Mouse (Mus musculus): ENCODE data around the gene Uqcrh. TPM values are rescaled to one million over a fixed set of nuclear protein-coding genes. Genes with fewer than 3 reads are reported as not detected.

Gene Uqcrh
- polyA plus RNA-seq, 1 experiment: 433 TPM

DNA sequence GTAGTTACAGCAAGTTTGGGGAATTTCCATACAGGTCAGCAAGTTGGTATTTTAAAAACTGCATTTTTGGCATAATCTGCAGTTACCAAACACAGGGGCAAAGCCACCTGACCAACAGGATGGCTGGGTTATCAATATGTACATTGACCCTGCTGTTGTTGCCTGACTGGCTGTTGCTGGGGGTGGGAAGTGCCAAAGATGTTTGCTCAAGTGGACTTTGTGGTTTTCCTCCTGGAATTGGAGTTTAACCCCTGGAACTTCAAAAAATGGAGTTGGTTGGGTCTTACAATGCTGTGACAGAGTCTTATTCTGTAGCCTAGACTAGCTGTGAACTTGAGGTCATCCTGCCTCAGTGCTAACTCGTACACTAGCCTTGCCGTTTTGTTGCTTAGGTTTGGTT is 34.4 kb downstream of the Uqcrh start:
- no peaks in the 10 kb centered on the region for H3K27me3 ChIP-seq (ENCODE audit: control insufficient read depth, insufficient read depth, low read length, poor library complexity, severe bottlenecking)
- H3K27ac ChIP-seq (ENCODE audit: insufficient read depth, low read length): no peak overlapping the region
- TF ChIP-seq CTCF (IDR thresholded peaks at IDR 0.05; ENCODE audit: low read depth, low read length) (no peak), POLR2A (IDR thresholded peaks at IDR 0.05; ENCODE audit: insufficient read depth, low read length) (no peak), EP300 (IDR thresholded peaks at IDR 0.05; ENCODE audit: insufficient read depth, low read depth, low read length) (no peak)
- no peaks in the 10 kb centered on the region for H3K9me3 ChIP-seq (replicated peaks; ENCODE audit: control insufficient read depth, insufficient read depth, low read length, poor library complexity, severe bottlenecking)
- no peak overlapping the region for H3K4me3 ChIP-seq (ENCODE audit: low read depth, low read length)
- H3K9ac ChIP-seq (ENCODE audit: low read depth, poor library complexity, severe bottlenecking): no peak overlapping the region
- H3K4me1 ChIP-seq (ENCODE audit: control insufficient read depth, insufficient read depth, low read length): no peaks in the 10 kb centered on the region
- H3K36me3 ChIP-seq (ENCODE audit: control insufficient read depth, insufficient read depth, low read length, poor library complexity, severe bottlenecking): peaks cover 9% of the 10 kb centered on the region

DNA sequence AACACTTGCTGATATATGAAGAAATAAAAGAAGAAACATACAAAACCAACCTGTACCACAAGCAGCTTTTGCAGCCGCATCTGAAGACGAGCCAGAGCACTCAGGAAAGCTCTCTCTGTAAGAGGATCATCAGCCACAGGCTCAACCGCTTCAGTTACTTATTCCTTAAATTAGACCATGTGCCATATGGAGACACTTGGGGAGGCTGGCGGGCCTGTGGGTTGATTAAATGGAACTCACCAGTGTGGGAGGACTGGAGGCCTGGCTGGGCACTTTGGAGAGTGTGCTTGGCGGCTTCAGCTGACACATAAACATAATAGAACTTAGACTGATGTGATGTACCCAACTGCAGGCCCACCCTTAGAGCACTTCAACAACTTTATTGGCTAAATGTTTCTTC is 41.5 kb downstream of the Uqcrh start:
- no peak for TF ChIP-seq CTCF (IDR thresholded peaks at IDR 0.05; ENCODE audit: low read depth, low read length)
- no peak for TF ChIP-seq EP300 (IDR thresholded peaks at IDR 0.05; ENCODE audit: insufficient read depth, low read depth, low read length)
- TF ChIP-seq POLR2A (IDR thresholded peaks at IDR 0.05; ENCODE audit: insufficient read depth, low read length): no peak
- H3K36me3 ChIP-seq (ENCODE audit: control insufficient read depth, insufficient read depth, low read length, poor library complexity, severe bottlenecking): peaks cover 5% of the 10 kb centered on the region; the same call in 1 of the 2 replicates
- no peak overlapping the region for H3K4me3 ChIP-seq (ENCODE audit: low read depth, low read length)
- no peak overlapping the region for H3K27ac ChIP-seq (ENCODE audit: insufficient read depth, low read length)
- H3K4me1 ChIP-seq (ENCODE audit: control insufficient read depth, insufficient read depth, low read length): no peaks in the 10 kb centered on the region
- no peaks in the 10 kb centered on the region; the same call in 1 of the 2 replicates for H3K27me3 ChIP-seq (ENCODE audit: control insufficient read depth, insufficient read depth, low read length, poor library complexity, severe bottlenecking)
- H3K9me3 ChIP-seq (replicated peaks; ENCODE audit: control insufficient read depth, insufficient read depth, low read length, poor library complexity, severe bottlenecking): no peaks in the 10 kb centered on the region
- no peak overlapping the region for H3K9ac ChIP-seq (ENCODE audit: low read depth, poor library complexity, severe bottlenecking)

DNA sequence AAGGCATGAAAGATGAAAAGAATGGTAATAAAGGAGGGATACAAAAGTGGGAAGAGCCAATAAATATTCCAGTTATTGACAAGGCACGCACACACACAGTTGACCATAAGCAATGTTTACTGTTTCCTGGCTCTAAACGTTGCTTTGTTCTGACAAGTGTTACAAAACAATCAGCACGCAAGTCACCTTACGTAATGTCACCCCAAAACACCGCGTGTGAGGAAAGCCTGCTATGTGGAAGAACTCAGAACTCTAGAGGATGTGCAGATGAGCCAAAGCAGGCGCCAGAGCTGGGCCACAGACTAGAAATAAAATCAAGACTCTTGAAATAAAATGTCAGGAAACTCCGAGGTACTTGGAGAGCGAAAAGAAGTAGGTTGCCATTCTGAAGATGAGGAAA is 42.0 kb downstream of the Uqcrh start:
- peaks cover 5% of the 10 kb centered on the region; the same call in 1 of the 2 replicates for H3K36me3 ChIP-seq (ENCODE audit: control insufficient read depth, insufficient read depth, low read length, poor library complexity, severe bottlenecking)
- no peaks in the 10 kb centered on the region for H3K9me3 ChIP-seq (replicated peaks; ENCODE audit: control insufficient read depth, insufficient read depth, low read length, poor library complexity, severe bottlenecking)
- H3K27ac ChIP-seq (ENCODE audit: insufficient read depth, low read length): no peak overlapping the region
- no peak overlapping the region for H3K4me3 ChIP-seq (ENCODE audit: low read depth, low read length)
- no peak for TF ChIP-seq EP300 (IDR thresholded peaks at IDR 0.05; ENCODE audit: insufficient read depth, low read depth, low read length)
- no peak for TF ChIP-seq CTCF (IDR thresholded peaks at IDR 0.05; ENCODE audit: low read depth, low read length)
- no peak for TF ChIP-seq POLR2A (IDR thresholded peaks at IDR 0.05; ENCODE audit: insufficient read depth, low read length)
- no peaks in the 10 kb centered on the region; the same call in 1 of the 2 replicates for H3K27me3 ChIP-seq (ENCODE audit: control insufficient read depth, insufficient read depth, low read length, poor library complexity, severe bottlenecking)
- no peak overlapping the region for H3K9ac ChIP-seq (ENCODE audit: low read depth, poor library complexity, severe bottlenecking)
- no peaks in the 10 kb centered on the region for H3K4me1 ChIP-seq (ENCODE audit: control insufficient read depth, insufficient read depth, low read length)

DNA sequence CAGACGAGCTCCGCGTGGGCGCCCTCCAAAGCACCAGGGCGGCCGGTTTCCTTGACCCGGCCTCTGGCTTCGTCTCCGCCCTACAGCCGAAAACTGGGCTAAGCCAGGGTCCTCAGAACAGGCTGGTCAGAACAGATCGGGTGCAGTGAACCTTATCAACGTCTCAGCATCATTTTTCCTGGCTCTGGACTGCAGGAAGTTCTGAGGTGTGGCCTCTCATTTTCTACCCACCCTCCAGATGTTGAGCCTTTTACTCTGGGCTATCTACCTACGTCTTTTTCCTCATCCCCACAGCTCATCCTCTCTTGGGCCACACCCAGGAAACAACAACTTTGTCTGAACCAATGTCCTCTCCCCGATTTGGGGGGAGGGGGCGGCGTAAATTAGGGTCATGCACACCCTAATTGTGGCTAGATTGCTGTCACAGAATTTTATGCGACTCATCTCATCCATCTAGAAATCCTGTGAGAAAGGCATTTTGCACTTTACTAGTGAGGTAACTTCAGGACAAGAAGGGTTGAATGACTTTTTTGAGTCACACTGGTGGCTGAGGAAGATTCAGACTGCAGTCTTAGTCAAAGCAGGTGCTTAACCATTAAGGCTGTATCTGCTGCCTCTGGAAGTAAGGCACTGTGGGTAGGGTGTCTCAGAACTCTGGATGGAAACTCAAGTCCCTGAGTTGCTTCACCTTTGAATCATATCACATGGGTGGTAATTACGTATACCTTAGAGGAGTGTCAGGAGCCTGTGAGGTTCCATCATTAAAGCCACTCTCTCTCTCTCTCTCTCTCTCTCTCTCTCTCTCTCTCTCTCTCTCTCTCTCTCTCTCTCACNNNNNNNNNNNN is 56.7 kb downstream of the Uqcrh start, which contains the start of gene Faah:
Gene Faah (minus strand): TSS at position 25 of the 845 bp plus-strand sequence.
- Histone ChIP-seq H3K4me3 (ENCODE audit: low read depth, low read length) (peak within 1 kb of the TSS; percentile 73), H3K27me3 (ENCODE audit: control insufficient read depth, insufficient read depth, low read length, poor library complexity, severe bottlenecking) (peaks cover 4% of the 10 kb centered on the region; the same call in 1 of the 2 replicates), H3K9ac (ENCODE audit: low read depth, poor library complexity, severe bottlenecking) (peak within 1 kb of the TSS; percentile 65), H3K36me3 (ENCODE audit: control insufficient read depth, insufficient read depth, low read length, poor library complexity, severe bottlenecking) (no peaks in the 10 kb centered on the region), H3K4me1 (ENCODE audit: control insufficient read depth, insufficient read depth, low read length) (no peaks in the 10 kb centered on the region), H3K9me3 (replicated peaks; ENCODE audit: control insufficient read depth, insufficient read depth, low read length, poor library complexity, severe bottlenecking) (no peaks in the 10 kb centered on the region), H3K27ac (ENCODE audit: insufficient read depth, low read length) (no peak within 1 kb of the TSS)
- TF ChIP-seq POLR2A (IDR thresholded peaks at IDR 0.05; ENCODE audit: insufficient read depth, low read length): no peak
- TF ChIP-seq CTCF (IDR thresholded peaks at IDR 0.05; ENCODE audit: low read depth, low read length): no peak
- no peak for TF ChIP-seq EP300 (IDR thresholded peaks at IDR 0.05; ENCODE audit: insufficient read depth, low read depth, low read length)

DNA sequence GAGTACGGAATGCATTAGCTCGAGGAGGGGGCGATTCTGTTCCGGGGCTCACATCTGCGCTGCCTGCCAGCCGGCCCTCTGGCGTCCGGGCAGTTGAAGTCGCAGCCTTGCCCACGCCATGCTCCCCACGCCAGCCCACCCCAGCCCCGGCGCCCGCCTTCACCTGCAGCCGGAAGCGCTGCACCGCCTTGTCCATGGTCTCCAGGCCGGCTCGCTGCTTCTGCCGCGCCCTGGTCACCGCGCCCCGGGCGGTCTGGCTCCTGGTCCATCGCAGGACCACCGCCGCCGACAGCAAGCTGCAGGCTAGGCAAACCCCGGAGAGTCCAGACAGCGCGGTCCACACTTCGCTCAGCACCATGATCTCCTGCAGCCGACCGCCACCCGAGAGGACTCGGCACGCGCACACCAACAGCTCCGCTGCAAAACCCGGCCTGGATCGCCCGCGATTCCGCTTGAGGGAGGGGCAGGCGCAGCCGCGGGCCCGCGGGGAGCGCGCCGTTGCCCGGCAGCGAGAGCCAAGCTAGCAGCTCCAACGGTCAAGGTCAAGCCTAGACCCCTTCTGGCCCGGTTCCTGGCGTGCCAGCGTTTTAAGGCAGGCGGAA is 57.5 kb downstream of the Uqcrh start:
- Histone ChIP-seq H3K27me3 (ENCODE audit: control insufficient read depth, insufficient read depth, low read length, poor library complexity, severe bottlenecking) (peaks cover 4% of the 10 kb centered on the region; the same call in 1 of the 2 replicates), H3K9ac (ENCODE audit: low read depth, poor library complexity, severe bottlenecking) (peak overlapping the region; percentile 65), H3K9me3 (replicated peaks; ENCODE audit: control insufficient read depth, insufficient read depth, low read length, poor library complexity, severe bottlenecking) (no peaks in the 10 kb centered on the region), H3K4me1 (ENCODE audit: control insufficient read depth, insufficient read depth, low read length) (no peaks in the 10 kb centered on the region), H3K36me3 (ENCODE audit: control insufficient read depth, insufficient read depth, low read length, poor library complexity, severe bottlenecking) (no peaks in the 10 kb centered on the region), H3K27ac (ENCODE audit: insufficient read depth, low read length) (no peak overlapping the region), H3K4me3 (ENCODE audit: low read depth, low read length) (peak overlapping the region; percentile 73)
- TF ChIP-seq POLR2A (IDR thresholded peaks at IDR 0.05; ENCODE audit: insufficient read depth, low read length): no peak
- 0 out of 2 replicates have a peak, but pooled peaks have one; percentile 49 for TF ChIP-seq EP300 (IDR thresholded peaks at IDR 0.05; ENCODE audit: insufficient read depth, low read depth, low read length)

Other genes with a start within 250 kb of the Uqcrh start
- 3.1 and 4.3 TPM in 2 replicates for gene Mob3c, start 247.0 kb downstream of the Uqcrh start, polyA plus RNA-seq (2011; ENCODE audit: insufficient read depth, insufficient read length, low read depth, missing spikeins)
- gene Mknk1, start 235.9 kb downstream of the Uqcrh start, polyA plus RNA-seq (2011; ENCODE audit: insufficient read depth, insufficient read length, low read depth, missing spikeins): 18.9 and 22.8 TPM in 2 replicates
- gene Kncn, start 190.7 kb downstream of the Uqcrh start, polyA plus RNA-seq (2011; ENCODE audit: insufficient read depth, insufficient read length, low read depth, missing spikeins): not detected in 2 replicates
- not detected in 2 replicates for gene 6430628N08Rik, start 184.4 kb downstream of the Uqcrh start, polyA plus RNA-seq (2011; ENCODE audit: insufficient read depth, insufficient read length, low read depth, missing spikeins)
- gene Dmbx1, start 135.1 kb downstream of the Uqcrh start, polyA plus RNA-seq (2011; ENCODE audit: insufficient read depth, insufficient read length, low read depth, missing spikeins): 0.70 and 0.88 TPM in 2 replicates
- gene Faah, start 57.1 kb downstream of the Uqcrh start, polyA plus RNA-seq (2011; ENCODE audit: insufficient read depth, insufficient read length, low read depth, missing spikeins): 1.9 and 2.7 TPM in 2 replicates
- gene Nsun4, start 21.2 kb downstream of the Uqcrh start, polyA plus RNA-seq (2011; ENCODE audit: insufficient read depth, insufficient read length, low read depth, missing spikeins): 11.7 and 14.4 TPM in 2 replicates
- 38.3 and 42.7 TPM in 2 replicates for gene Lrrc41, start 198 bp upstream of the Uqcrh start, polyA plus RNA-seq (2011; ENCODE audit: insufficient read depth, insufficient read length, low read depth, missing spikeins)
- 41.1 and 51.9 TPM in 2 replicates for gene Rad54l, start 48.6 kb upstream of the Uqcrh start, polyA plus RNA-seq (2011; ENCODE audit: insufficient read depth, insufficient read length, low read depth, missing spikeins)
- gene Pomgnt1, start 48.8 kb upstream of the Uqcrh start, polyA plus RNA-seq (2011; ENCODE audit: insufficient read depth, insufficient read length, low read depth, missing spikeins): 33.6 and 39.1 TPM in 2 replicates
- 1.2 and 1.5 TPM in 2 replicates for gene Lurap1, start 76.3 kb upstream of the Uqcrh start, polyA plus RNA-seq (2011; ENCODE audit: insufficient read depth, insufficient read length, low read depth, missing spikeins)
- 1.1 TPM in 1 of 2 replicates, not detected in the other for gene Tspan1, start 92.5 kb upstream of the Uqcrh start, polyA plus RNA-seq (2011; ENCODE audit: insufficient read depth, insufficient read length, low read depth, missing spikeins)
- gene 1700042G07Rik, start 98.3 kb upstream of the Uqcrh start, polyA plus RNA-seq (2011; ENCODE audit: insufficient read depth, insufficient read length, low read depth, missing spikeins): not detected in 2 replicates
- 0.90 TPM in 1 of 2 replicates, not detected in the other for gene Gm49337, start 98.3 kb upstream of the Uqcrh start, polyA plus RNA-seq (2011; ENCODE audit: insufficient read depth, insufficient read length, low read depth, missing spikeins)
- 4.4 and 4.5 TPM in 2 replicates for gene Pik3r3, start 146.5 kb upstream of the Uqcrh start, polyA plus RNA-seq (2011; ENCODE audit: insufficient read depth, insufficient read length, low read depth, missing spikeins)